Mouse (Mus musculus) mature B cell (primary cell): ENCODE measurements at regions not wholly inside any gene's neighbourhood (a gene's known extent, or its start where the extent isn't known, plus 50 kb on each side); places are given as distances from the start of the nearest gene placed in this dataset.

Experiments
- in situ Hi-C: fragments of 300-500 bp; cut with MboI; formaldehyde crosslinking; loops from 2 replicates; pipeline ENCODE4 v1.14.3; 2019

GRCm38 (mm10) chr10:66928211-66928990 is 167.5 kb upstream of the Jmjd1c start:
- in situ Hi-C loops, result no loop called here

DNA sequence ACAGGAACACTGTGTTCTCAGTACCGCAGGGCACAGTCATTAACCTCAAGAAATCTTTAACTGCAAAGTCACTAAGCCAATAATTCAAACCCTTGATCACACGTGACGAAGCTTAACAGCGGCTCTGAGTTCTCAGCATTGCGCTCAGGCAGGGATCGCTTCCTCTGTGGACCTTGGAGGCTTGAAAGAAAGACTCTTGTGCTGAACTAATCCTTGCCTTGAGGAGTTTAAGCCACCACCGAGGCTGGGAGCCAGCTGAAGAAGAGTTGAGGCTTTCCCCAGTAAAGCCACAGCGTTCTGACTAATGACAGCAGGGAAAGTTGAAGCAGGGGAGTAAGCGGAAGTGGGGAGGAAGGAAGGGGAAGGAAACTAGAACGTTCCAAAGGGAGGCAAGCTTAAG is 165.4 kb upstream of the Jmjd1c start:
- in situ Hi-C loops, result no loop called here

DNA sequence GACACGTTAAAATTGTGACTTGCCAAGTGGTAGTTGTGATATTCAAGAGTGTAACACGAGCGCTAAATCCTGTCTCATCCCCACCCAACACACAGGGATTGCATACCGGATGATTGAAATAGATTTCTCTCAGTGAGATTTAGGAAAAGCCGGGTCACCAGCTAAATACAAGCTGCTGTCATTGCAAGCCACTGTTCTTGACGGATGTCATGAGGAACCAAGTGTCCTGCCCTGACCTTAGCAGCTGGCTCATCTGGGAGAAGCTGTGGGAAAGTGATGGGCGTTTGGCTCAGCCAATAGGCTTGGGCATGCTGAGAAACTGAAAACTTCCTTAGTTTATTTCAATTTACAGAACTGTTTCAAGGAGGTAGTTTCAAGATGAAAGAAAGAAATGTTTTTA is 164.4 kb upstream of the Jmjd1c start:
- in situ Hi-C loops, result no loop called here

DNA sequence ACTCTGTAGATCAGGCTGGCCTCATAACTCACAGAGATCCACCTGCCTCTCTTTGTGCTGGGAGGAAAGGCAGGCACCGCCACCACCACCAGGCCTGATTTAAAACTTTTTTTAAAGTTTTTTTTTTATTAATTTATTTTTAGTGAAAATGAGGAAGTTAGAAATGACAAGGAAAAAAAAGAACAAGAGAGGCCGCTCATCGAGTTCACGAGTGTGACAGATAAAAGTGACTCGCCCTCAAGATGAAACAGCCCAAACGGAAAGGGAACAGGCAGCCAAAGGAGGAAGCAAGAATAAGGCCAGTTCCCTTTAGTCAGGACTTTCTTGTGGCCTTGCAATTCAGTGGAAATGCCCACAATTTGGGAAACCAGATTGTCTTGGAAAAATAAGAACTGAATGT is 163.4 kb upstream of the Jmjd1c start:
- in situ Hi-C loops, result no loop called here

DNA sequence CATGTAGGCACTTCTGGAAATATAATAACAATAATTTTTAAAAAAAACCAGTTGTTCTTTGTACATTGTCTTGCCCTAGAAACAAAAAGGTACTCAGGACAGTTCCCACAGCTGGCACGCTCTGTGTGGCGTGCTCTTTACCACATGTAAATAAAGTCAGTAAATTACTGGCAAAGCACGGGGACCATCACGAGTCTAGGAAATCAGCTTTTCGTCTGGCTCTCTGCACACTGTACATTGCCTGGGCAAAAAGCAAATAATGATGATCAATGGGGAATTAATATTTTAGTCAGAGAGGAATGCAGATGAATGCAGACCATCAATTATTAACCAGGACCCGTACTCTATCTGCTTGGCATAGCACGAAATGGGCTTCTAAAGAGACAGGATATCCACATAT is 162.2 kb upstream of the Jmjd1c start:
- in situ Hi-C loops, result no loop called here

- in situ Hi-C loops, result no loop called here
Measured at GRCm38 (mm10) chr10:66935731-66936130, 160.2 kb upstream of the Jmjd1c start.

GRCm38 (mm10) chr10:66937116-66937515 is 158.8 kb upstream of the Jmjd1c start:
- in situ Hi-C loops, result no loop called here

- in situ Hi-C loops, result no loop called here
Measured at GRCm38 (mm10) chr10:66940368-66940767, 155.6 kb upstream of the Jmjd1c start.

- in situ Hi-C loops, result no loop called here
Measured at GRCm38 (mm10) chr10:66940922-66941321, 155.0 kb upstream of the Jmjd1c start.

- in situ Hi-C loops, result no loop called here
Measured at GRCm38 (mm10) chr10:66941974-66942373, 154.0 kb upstream of the Jmjd1c start.

GRCm38 (mm10) chr10:66943875-66944274 is 152.1 kb upstream of the Jmjd1c start:
- in situ Hi-C loops, result no loop called here

DNA sequence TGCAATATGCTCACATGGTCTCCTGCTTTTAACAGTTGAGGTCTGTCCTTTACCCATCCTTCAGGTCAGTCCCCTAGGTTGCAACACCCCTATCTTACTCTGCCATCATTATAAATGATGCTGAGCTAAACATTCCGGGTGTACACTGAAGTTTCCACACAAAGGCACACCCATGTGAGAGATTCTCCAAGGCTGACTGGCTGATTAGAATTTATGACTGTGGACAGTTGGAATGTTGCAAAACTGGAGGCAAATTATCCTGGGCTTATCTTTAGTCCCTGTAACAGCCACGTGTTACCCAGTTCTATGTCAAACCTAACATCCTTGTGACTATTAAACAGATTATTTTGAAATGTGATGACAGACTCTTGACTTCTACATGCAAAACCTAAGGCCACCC is 149.8 kb upstream of the Jmjd1c start:
- in situ Hi-C loops, result no loop called here

DNA sequence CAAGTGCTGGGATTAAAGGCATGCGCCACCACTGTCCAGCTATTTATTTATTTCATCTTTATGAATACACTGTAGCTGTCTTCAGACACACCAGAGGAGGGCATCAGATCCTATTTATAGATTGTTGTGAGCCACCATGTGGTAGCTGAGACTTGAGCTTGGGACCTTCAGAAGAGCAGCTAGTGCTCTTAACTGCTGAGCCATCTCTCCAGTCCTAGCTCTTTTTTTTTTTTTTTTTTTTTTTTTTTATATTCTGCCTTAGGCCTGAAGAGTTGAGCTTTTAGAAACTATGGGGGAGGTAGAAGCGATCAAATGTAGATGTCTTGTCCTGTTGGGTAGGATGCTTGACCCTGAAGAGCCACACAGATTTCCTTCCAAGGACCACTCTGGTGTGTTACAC is 147.6 kb upstream of the Jmjd1c start:
- in situ Hi-C loops, result no loop called here

GRCm38 (mm10) chr10:66950441-66950840 is 145.5 kb upstream of the Jmjd1c start:
- in situ Hi-C loops, result no loop called here

GRCm38 (mm10) chr10:66951231-66951822 is 144.6 kb upstream of the Jmjd1c start:
- in situ Hi-C loops, result no loop called here

- in situ Hi-C loops, result no loop called here
Measured at GRCm38 (mm10) chr10:66951935-66952334, 144.0 kb upstream of the Jmjd1c start.

GRCm38 (mm10) chr10:66953248-66953975 is 142.5 kb upstream of the Jmjd1c start:
- in situ Hi-C loops, result no loop called here

DNA sequence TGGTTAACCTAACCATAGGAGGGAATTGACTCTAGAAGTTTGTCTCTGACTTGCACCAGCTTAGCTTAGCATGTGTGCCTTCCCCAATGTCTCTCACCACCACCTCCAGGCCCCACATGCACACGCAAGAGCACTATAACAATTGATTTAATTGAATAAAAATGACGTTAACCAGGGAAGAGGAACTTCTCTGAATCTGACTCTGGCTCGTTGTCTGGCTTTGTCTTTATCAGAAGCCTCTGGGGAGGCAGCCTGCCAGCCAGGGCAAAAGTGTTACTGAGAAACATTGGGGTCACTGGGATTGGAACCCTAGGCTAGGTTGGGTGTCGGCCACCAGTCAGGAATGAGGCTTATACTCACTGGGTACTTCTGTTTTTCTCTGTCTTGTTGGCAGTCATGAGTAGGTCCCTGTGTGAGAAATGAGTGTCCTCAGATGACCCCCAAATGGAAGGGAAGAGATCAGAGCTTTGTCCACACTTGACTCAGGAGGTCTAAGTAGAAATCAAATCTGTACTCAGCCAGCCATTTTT is 141.9 kb upstream of the Jmjd1c start:
- in situ Hi-C loops, result no loop called here

- in situ Hi-C loops, result no loop called here
Measured at GRCm38 (mm10) chr10:66955430-66955829, 140.5 kb upstream of the Jmjd1c start.

DNA sequence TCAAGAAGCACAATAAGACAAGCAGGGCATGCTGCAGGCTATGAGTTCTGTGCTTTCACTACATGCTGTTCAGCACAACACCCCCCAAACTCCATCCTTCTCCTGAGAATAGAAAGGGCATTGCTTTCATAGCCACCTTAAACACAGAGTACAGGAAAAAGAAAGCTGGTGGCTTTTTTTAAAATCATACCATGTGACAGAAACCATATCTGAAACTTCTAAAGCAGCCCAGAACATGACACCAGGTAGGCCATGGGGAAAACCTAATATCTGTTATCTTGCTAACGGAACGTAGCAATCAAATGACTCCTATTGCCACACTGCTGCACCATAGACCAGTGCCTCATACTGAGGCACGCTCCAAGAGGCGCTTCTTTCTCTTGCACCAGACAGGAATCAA is 139.3 kb upstream of the Jmjd1c start:
- in situ Hi-C loops, result no loop called here

GRCm38 (mm10) chr10:66957373-66957772 is 138.6 kb upstream of the Jmjd1c start:
- in situ Hi-C loops, result no loop called here
